Mouse (Mus musculus) lung, postnatal 0 days (tissue): ENCODE data around the gene Yrdc.

Source experiments
- CTCF ChIP-seq: IDR thresholded peaks from 2 replicates; pipeline ENCODE4 v1.5.1; 2016; ENCODE audit warnings: antibody characterized with exemption, mild to moderate bottlenecking
- EP300 ChIP-seq: IDR thresholded peaks from 2 replicates; pipeline ENCODE4 v1.6.1; 2016; ENCODE audit warnings: antibody characterized with exemption, mild to moderate bottlenecking, control low read depth

DNA sequence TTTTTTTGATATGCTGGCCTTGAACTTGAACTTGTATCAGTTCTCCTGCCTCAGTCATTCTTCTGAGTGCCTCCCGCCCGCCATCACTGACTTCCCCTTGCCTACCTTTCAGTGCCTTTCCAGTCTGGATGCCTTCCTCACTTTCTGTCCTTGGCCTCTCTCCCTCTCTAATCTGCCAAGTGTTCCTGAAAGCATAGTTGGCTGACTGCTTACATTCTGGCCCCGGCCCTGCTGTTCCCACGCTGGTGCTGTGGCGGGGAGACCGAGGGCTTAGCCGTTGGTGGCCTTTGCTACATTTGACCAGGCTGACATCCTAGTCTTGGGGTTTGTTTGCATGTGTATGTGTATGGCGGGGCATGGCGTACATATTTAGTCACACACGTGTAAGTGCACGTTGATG, 34.6 kb upstream of the Yrdc start:
- TF ChIP-seq EP300 (no peak), CTCF (no peak)
